Comparison of ENCODE assay signal across 16 mouse cellular contexts in the genomic region with DNA sequence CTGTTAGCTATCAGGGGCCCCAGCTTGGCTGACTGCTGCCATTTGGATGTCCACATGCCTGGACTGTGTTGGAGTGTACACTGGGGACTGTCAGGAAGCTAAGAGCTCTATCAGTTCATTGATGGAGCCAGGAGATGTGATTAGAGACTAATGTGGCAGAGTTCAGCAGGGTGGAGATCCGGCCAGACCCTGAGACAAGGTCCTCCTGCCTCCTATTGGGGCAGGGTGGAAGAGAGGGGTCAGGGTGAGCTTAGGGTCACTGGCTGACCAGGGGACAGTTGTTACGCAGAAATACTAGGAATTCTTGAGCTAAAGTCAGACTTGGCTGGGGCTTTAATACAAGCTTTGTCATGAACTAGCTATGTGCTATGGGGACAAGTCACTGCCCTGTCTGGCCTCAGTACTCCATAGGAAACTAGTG.
DNase-seq lines count a peak whose midpoint lies in the region; ATAC-seq and TF ChIP-seq lines count a peak whose summit lies in the region.
"Had no signal": no experiment of that assay in that cellular context is flagged by ENCODE, and none has a peak within 500 bp of the region (broad histone marks: within the 10 kb centered on the region; RNA-seq: fewer than 3 reads in every experiment).

No protein-coding gene starts in this region.

- H3K36me3 ChIP-seq in kidney, embryonic 14.5 days (ENCODE audit: control insufficient read depth, insufficient read depth, low read length): no peaks in the 10 kb centered on the region
- H3K36me3 ChIP-seq in stomach, postnatal 0 days (ENCODE audit: control insufficient read depth, insufficient read depth, low read length): no peaks in the 10 kb centered on the region
- H3K36me3 ChIP-seq: embryonic facial prominence, embryonic 13.5 days; forebrain, embryonic 10.5 days; lung, embryonic 15.5 days; midbrain, embryonic 15.5 days had no signal

- H3K9ac ChIP-seq in kidney, embryonic 14.5 days (ENCODE audit: low read depth, low read length): no peak overlapping the region
- H3K9ac ChIP-seq in stomach, postnatal 0 days (ENCODE audit: low read length): no peak overlapping the region
- H3K9ac ChIP-seq: embryonic facial prominence, embryonic 13.5 days; lung, embryonic 15.5 days; midbrain, embryonic 15.5 days had no signal

- no peaks in the 10 kb centered on the region for H3K9me3 ChIP-seq in kidney, embryonic 14.5 days (ENCODE audit: control insufficient read depth, low read length)
- H3K9me3 ChIP-seq in stomach, postnatal 0 days (ENCODE audit: control insufficient read depth, low read length): no peaks in the 10 kb centered on the region
- H3K9me3 ChIP-seq: embryonic facial prominence, embryonic 13.5 days; forebrain, embryonic 10.5 days; lung, embryonic 15.5 days; midbrain, embryonic 15.5 days had no signal

- H3K27ac ChIP-seq in kidney, embryonic 14.5 days (ENCODE audit: low read depth, low read length): no peak overlapping the region
- H3K27ac ChIP-seq in stomach, postnatal 0 days (replicated peaks): no peak overlapping the region
- H3K27ac ChIP-seq: embryonic facial prominence, embryonic 13.5 days; forebrain, embryonic 10.5 days; lung, embryonic 15.5 days; midbrain, embryonic 15.5 days had no signal

- peak; percentile 21 for DNase-seq in embryo, embryonic 10 days (ENCODE audit: low spot score)
- DNase-seq in embryo, embryonic 11 days: no peak
- peak; percentile 60 for DNase-seq in kidney, adult 11 months
- DNase-seq in heart, postnatal 10 days: peak; percentile 39 to 46
- DNase-seq in kidney, postnatal 14 days: peak; percentile 61
- DNase-seq in stomach, postnatal 0 days (ENCODE audit: low spot score): no peak
- DNase-seq: adrenal gland, postnatal 10 days; cerebellum, adult 11-12 months; gastrocnemius, postnatal 36 days; thymus, adult 18-20 months had no signal

- intact Hi-C loops in heart, postnatal 10 days (cut with DNase I): no loop called here

- no peak for TF ChIP-seq CTCF in stomach, postnatal 0 days (IDR thresholded peaks at IDR 0.05; ENCODE audit: low read depth)

- 70% methylated on average over 2 of the region's 2 CpGs for WGBS in kidney, embryonic 14.5 days
- WGBS in stomach, postnatal 0 days: 72% methylated on average over 2 of the region's 2 CpGs

- H3K4me2 ChIP-seq in kidney, embryonic 14.5 days (replicated peaks; ENCODE audit: low read depth, low read length): no peak overlapping the region
- H3K4me2 ChIP-seq in stomach, postnatal 0 days (replicated peaks; ENCODE audit: low read depth): no peak overlapping the region
- H3K4me2 ChIP-seq: embryonic facial prominence, embryonic 13.5 days; lung, embryonic 15.5 days; midbrain, embryonic 15.5 days had no signal

- H3K27me3 ChIP-seq in kidney, embryonic 14.5 days (ENCODE audit: control insufficient read depth, insufficient read depth, low read length): no peaks in the 10 kb centered on the region
- no peaks in the 10 kb centered on the region for H3K27me3 ChIP-seq in stomach, postnatal 0 days (ENCODE audit: control insufficient read depth, insufficient read depth, low read length)
- H3K27me3 ChIP-seq: embryonic facial prominence, embryonic 13.5 days; lung, embryonic 15.5 days; midbrain, embryonic 15.5 days had no signal

- no peak for TF ChIP-seq EP300 in stomach, postnatal 0 days (optimal IDR thresholded peaks at IDR 0.05)

- no peak for ATAC-seq in kidney, embryonic 14.5 days (ENCODE audit: low FRiP score, low TSS enrichment)
- no peak for ATAC-seq in activated CD4-positive, CD25-positive, alpha-beta regulatory T cell, adult 4 months
- ATAC-seq in stomach, postnatal 0 days (ENCODE audit: low FRiP score, low TSS enrichment): no peak
- ATAC-seq: midbrain, embryonic 15.5 days had no signal

- no peak overlapping the region for H3K4me3 ChIP-seq in kidney, embryonic 14.5 days (ENCODE audit: low read length)
- no peak overlapping the region for H3K4me3 ChIP-seq in stomach, postnatal 0 days (ENCODE audit: low read depth, low read length)
- H3K4me3 ChIP-seq: embryonic facial prominence, embryonic 13.5 days; forebrain, embryonic 10.5 days; lung, embryonic 15.5 days; midbrain, embryonic 15.5 days had no signal

- H3K4me1 ChIP-seq in kidney, embryonic 14.5 days (ENCODE audit: control insufficient read depth, insufficient read depth, low read length): peaks cover 20% of the 10 kb centered on the region
- no peaks in the 10 kb centered on the region for H3K4me1 ChIP-seq in stomach, postnatal 0 days (replicated peaks; ENCODE audit: control insufficient read depth, insufficient read depth)
- H3K4me1 ChIP-seq: midbrain, embryonic 15.5 days had no signal

Comparison
In these comparisons a context has a peak if more than half of its experiments do, and no peak if none do; other contexts are left out.
1. DNase-seq: peak in embryo, embryonic 10 days (single experiment), kidney, adult 11 months (single experiment), heart, postnatal 10 days (2 of 2) and kidney, postnatal 14 days (single experiment); none in embryo, embryonic 11 days (single experiment) and stomach, postnatal 0 days (single experiment).